Mouse (Mus musculus) CD4-positive, CD25-positive, alpha-beta regulatory T cell (primary cell): ENCODE measurements around the gene Got2. TPM values are rescaled to one million over a fixed set of nuclear protein-coding genes. Genes with fewer than 3 reads are reported as not detected.

Source experiments
- polyA plus RNA-seq: library from polyadenylated mRNA; unstranded; fragments of 100-300 nt; shearing (Covaris generic); gene quantifications from one replicate; pipeline ENCODE4 v1.2.1, GENCODE M21; 2017

Gene Got2
- 116 TPM for polyA plus RNA-seq

GRCm38 (mm10) chr8:95888285-95889136 is at the start of gene Got2:
TSS of gene Got2 (minus strand) at chr8:95888547.

GRCm38 (mm10) chr8:95853102-95853843 is 35.1 kb downstream of the Got2 start, which contains the start of gene Slc38a7:
TSS of gene Slc38a7 (minus strand) at chr8:95853539.

GRCm38 (mm10) chr8:95825162-95825561 is 63.2 kb downstream of the Got2 start, which contains the start of gene Sap18b:
TSS of gene Sap18b (plus strand) at chr8:95825346.

Other genes starting within 250 kb of the Got2 start
- gene Ndrg4, start 211.6 kb downstream of the Got2 start, polyA plus RNA-seq = 1.3 TPM
- 76.5 TPM for gene Setd6, start 172.7 kb downstream of the Got2 start, polyA plus RNA-seq
- gene Cnot1, start 81.1 kb downstream of the Got2 start, polyA plus RNA-seq = 115 TPM
- 187 TPM for gene Sap18b, start 63.2 kb downstream of the Got2 start, polyA plus RNA-seq
- 13.9 TPM for gene Slc38a7, start 35.0 kb downstream of the Got2 start, polyA plus RNA-seq